Mouse (Mus musculus) cerebellum, postnatal 14 days (tissue): ENCODE measurements around the gene Gabpb2.

Experiments
- DNase-seq, 2 experiments: peaks; one replicate each; pipeline ENCODE4 v3.0.0; 2021; ENCODE audit warnings: mixed read lengths in 2 of 2

Gabpb2 gene

DNA sequence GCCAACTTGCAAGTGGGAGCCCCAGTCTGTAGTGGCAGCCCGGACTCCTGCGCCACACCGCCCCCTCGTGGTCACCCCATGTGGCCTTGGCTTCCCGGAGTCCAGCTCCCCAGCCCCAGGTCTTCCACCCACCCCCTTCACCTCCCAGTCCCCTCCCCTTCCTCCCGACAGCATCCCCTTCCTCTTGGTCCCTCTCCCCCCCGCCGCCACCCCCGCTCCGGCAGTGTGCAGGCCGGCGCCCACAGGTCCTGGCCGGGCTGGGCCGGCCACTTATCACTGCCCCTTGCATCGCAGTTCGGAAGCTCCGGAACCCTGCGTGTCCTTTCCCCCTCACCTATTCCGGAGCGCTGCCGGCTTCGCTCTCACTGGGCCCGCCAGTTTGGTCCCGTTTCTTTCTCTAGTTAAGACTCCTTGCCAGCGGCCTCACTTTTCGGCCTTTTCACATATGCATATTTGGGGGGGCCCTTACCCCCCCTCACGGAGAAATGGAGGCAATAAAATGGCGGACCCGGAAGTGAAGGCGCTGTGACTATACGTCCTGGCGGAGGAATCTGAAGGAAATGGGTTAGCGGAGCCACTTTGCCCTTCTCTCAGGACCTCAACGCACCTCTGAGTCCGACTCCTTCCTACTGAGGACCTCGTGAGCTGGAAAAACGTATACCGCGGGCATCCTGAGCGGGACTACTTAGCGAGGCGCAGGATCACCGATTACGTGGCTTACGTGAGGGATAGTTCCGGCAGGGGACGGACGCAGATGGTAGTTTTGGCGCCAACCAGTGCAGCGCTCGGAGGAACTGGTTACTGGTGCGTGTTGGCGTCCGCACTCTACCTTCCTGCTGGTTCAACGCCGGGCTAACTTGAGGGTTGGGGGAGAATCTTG is at the start of gene Gabpb2:
Gabpb2 (minus strand) TSS at position 662 of the 880 bp plus-strand sequence.
- peak; percentile 95 to 96 for DNase-seq

DNA sequence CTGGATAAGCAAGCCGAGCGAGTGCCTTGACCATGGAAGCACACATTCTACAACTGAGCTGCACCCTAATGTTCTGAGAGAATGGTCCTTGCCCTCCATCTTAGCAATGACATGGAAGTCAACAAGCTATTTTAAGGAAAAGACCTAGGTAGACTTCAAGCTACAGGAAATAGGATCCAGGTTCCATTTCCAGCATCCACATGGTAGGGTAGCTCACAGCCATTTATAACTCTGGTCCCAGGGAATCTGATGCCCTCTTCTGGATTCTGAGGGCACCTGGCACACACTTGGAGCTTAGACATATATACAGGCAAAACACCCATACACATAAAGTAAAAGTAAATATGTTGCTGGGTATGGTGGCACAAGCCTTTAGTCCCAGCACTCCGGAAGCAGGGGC is 48.3 kb upstream of the Gabpb2 start:
- DNase-seq: no peak

- no peak for DNase-seq
Measured at GRCm38 (mm10) chr3:95264724-95265123, 47.0 kb upstream of the Gabpb2 start.

GRCm38 (mm10) chr3:95263089-95263739 is 45.5 kb upstream of the Gabpb2 start:
- DNase-seq: peak; percentile 70 to 76

- no peak for DNase-seq
Measured at GRCm38 (mm10) chr3:95261975-95262374, 44.3 kb upstream of the Gabpb2 start.

GRCm38 (mm10) chr3:95256931-95257330 is 39.2 kb upstream of the Gabpb2 start:
- no peak for DNase-seq

- DNase-seq: no peak
Measured at GRCm38 (mm10) chr3:95250783-95251424, 33.2 kb upstream of the Gabpb2 start, which contains the start of gene Bnipl. Gene Bnipl (minus strand): TSS chr3:95251193.

GRCm38 (mm10) chr3:95250361-95250760 is 32.6 kb upstream of the Gabpb2 start:
- DNase-seq: peak; percentile 70 to 82

DNA sequence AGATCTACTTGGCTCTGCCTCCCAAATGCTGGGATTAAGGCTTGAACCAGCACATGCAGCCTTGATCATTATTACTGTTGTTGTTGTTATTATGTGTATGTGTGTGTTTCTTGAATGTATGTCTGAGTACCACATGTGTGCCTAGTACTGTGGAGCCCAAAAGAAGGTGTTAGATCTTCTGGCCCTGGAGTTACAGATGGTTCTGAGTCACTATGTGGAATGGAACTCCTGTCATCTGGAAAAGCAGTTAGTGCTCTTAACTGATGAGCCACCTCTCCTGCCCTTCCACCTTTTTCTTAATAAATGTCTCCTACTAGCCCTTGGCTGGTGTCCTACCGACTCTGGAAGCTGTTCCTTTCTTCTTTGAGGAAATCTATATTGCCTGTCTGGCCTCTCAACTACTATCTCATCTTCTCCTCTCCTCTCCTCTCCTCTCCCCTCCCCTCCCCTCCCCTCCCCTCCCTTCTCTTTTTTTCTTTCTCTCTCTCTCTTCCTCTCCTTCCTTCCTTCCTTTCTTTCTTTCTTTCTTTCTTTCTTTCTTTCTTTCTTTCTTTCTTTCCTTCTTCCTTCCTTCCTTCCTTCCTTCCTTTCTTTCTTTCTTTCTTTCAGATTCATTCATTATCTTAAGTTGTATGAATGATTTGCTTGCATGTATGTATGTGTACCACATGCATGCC is 30.1 kb upstream of the Gabpb2 start:
- DNase-seq: no peak

GRCm38 (mm10) chr3:95246465-95247231 is 28.9 kb upstream of the Gabpb2 start:
- DNase-seq: peak; percentile 71

- no peak for DNase-seq
Measured at GRCm38 (mm10) chr3:95243086-95243485, 25.4 kb upstream of the Gabpb2 start.

GRCm38 (mm10) chr3:95241498-95241897 is 23.8 kb upstream of the Gabpb2 start, which contains the start of gene Gm128:
Gene Gm128 (minus strand): TSS chr3:95241598.
- DNase-seq: no peak

- no peak for DNase-seq
Measured at GRCm38 (mm10) chr3:95240900-95241299, 23.2 kb upstream of the Gabpb2 start.

DNA sequence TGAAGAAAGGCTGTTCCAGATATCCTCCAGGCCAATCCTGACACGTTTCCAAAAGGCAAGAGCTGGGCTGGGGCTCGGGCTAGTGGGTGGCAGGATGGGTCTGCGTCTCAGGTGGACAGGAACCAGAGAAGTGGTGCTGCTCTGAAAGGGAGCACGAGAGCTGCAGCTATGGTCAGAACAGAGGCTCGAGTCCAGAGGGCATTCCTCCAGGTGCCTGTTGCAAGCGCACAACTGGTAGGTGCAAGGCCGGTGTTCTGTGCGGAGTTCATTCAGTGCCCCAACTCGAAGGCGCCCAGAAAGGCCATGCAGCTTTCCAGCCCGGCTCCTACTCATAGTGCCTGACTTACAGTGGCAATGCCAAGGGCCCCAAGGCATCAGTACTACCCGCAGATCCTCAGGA is 22.3 kb upstream of the Gabpb2 start:
- no peak for DNase-seq

DNA sequence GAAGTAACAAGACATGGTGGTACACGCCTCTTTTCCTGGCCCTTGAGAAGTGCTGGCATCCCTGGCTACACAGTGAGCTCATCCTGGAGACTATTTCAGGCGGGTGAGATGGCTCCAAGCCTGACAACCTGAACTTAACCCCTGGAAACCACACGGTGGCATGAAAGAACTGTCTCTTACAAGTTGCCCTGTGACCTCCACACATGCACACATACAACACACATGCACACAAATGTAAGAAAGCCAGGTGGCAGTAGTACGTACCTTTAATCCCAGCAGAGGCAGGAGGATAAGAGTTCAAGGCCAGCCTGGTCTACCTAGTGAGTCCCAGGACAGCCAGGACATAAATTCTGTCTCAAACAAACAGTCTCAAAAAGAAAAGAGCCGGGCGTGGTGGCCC is 21.3 kb upstream of the Gabpb2 start:
- no peak for DNase-seq

GRCm38 (mm10) chr3:95237541-95238099 is 19.9 kb upstream of the Gabpb2 start:
- DNase-seq: no peak

GRCm38 (mm10) chr3:95235386-95236301 is 17.9 kb upstream of the Gabpb2 start:
- DNase-seq: no peak

DNA sequence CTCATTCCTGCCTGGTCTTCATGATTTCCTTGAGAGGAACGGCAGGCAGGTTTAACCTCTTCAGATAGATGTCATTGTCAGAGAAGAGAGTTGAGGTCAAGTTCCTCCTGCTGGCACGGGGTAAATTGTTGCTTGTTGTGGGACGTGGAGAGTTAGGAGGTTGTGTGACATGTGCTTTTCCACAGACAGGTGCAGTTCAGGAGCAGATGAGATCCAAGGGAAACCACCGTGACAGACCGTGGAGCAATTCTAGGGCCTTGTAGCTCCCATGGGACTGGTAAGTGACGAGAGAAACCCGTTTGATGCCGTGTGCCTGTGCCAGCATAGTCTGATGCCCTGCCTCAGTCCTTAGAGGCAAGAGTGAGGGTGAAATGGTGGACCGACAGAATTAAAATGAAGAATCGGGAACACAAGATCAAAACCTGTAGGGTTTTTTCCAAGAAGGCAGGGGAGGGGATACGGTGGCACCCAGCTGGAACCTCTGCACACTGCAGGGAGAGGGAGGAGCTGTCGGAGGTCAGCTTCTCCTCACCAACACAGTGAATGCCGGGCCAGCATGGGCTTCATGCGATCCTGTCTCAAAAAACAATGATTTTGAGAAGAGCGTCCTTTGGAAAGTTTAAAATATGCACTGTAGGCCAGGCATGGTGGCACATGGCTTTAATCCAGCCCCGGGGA is 15.7 kb upstream of the Gabpb2 start:
- DNase-seq: no peak

DNA sequence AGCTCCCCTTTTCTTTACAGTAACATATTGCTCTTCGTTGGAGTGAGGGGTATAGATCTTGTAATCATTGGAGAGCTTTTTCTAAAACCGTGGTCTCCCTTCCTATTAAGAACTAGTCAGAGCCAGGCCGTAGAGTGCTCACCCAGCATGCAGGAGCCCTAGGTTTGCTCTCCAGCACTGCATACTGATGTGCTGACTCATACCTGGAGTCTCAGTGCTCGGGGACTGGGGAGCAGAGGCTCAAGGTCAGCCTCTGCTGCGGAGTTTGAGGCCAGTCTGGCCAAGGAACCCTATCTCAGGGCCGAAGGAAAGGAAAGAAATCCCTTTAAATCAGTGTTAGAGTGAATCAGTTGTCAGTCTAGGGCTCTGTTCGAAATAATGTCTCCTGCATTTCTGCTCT is 15.1 kb upstream of the Gabpb2 start:
- no peak for DNase-seq
